Mouse (Mus musculus): Measurements from ENCODE around the gene Wnt4. TPM values are rescaled to one million over a fixed set of nuclear protein-coding genes. Genes with fewer than 3 reads are reported as not detected.

The Wnt4 gene
- polyA plus RNA-seq, 1 experiment from 2014 or later, result 4.0 TPM

DNA sequence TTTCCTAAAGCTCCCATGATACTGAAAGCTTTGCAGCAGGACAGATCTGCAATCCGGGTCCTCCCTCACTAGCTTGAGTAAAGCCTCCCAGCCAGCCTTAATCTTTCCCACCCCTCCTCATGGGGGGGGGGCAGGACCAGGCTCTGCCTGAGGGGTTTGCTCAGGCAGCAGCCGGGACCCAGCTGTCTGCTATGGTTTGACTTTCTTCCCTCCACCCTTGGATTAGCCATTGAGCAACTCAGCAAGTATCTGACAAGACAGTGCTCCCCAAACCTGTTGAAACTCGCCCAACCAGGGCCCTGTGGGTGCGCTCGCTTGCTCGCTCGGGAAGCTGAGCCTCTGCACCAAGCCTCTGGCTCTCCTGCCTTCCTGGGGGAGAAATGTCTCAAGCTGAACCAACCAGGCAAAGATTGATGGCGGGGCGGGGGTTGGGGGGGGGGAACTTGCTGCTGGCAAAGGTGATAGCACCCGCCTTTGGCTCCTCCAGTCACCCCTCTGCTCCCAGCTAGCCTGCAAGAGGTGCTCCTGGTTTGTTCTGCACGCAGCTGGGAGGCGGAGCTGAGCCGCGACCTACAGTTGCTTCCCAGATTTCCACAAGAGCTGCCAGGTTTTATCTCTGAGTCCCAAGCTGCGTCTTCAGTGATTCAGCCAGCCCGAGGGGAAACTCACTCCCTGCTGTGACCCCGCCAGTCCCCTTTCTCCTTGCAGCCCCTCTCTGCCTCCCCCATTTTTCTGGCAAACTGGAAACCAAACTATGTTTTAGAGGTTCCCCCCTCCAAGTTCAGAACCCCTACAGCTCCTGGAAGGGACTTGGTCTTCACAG, 5.5 kb downstream of the Wnt4 start:
- H3K9ac ChIP-seq, result no peak overlapping the region
- peaks cover 26% of the 10 kb centered on the region for H3K4me1 ChIP-seq (replicated peaks)
- H3K4me3 ChIP-seq (replicated peaks), result no peak overlapping the region
- H3K9me3 ChIP-seq, result no peaks in the 10 kb centered on the region
- no peak overlapping the region for H3K4me2 ChIP-seq (replicated peaks)
- 17% methylated on average over 17 of the region's 17 CpGs for WGBS
- peaks cover 52% of the 10 kb centered on the region for H3K27me3 ChIP-seq (replicated peaks)
- H3K36me3 ChIP-seq, result no peaks in the 10 kb centered on the region
- 0 out of 2 replicates have a peak overlapping the region, but pooled peaks have one; percentile 7 for H3K27ac ChIP-seq
- peak; percentile 13; the same call in 1 of the 2 replicates for ATAC-seq

DNA sequence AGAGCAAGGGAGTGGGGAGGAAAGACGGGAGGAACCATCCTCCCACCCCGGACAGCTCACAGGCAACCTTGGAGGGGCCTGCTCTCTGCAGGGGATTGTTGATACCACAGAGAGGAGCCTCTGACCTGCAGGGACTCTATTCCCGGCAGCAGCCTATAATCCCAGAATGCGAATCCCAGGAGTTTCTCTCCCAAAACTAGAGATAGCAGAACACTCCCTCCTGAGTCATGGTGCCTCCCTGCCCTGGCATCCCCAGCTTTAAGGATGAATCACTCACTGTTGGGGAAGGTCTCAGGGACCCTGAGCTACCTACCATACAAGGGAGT, 6.1 kb downstream of the Wnt4 start:
- no peaks in the 10 kb centered on the region for H3K36me3 ChIP-seq
- H3K4me1 ChIP-seq (replicated peaks), result peaks cover 21% of the 10 kb centered on the region
- no peak overlapping the region for H3K9ac ChIP-seq
- ATAC-seq, result no peak
- no peaks in the 10 kb centered on the region for H3K9me3 ChIP-seq
- no peak overlapping the region for H3K4me2 ChIP-seq (replicated peaks)
- H3K4me3 ChIP-seq (replicated peaks), result no peak overlapping the region
- H3K27ac ChIP-seq, result 0 out of 2 replicates have a peak overlapping the region, but pooled peaks have one; percentile 7
- peaks cover 46% of the 10 kb centered on the region for H3K27me3 ChIP-seq (replicated peaks)
- 16% methylated on average over 4 of the region's 4 CpGs for WGBS

GRCm38 (mm10) chr4:137285876-137286661, 8.8 kb downstream of the Wnt4 start:
- no peaks in the 10 kb centered on the region for H3K9me3 ChIP-seq
- peaks cover 20% of the 10 kb centered on the region for H3K4me1 ChIP-seq (replicated peaks)
- WGBS, result 79% methylated on average over 15 of the region's 15 CpGs
- H3K27ac ChIP-seq, result no peak overlapping the region
- H3K27me3 ChIP-seq (replicated peaks), result peaks cover 24% of the 10 kb centered on the region
- H3K4me3 ChIP-seq (replicated peaks), result no peak overlapping the region
- ATAC-seq, result no peak
- H3K4me2 ChIP-seq (replicated peaks), result no peak overlapping the region
- no peak overlapping the region for H3K9ac ChIP-seq
- H3K36me3 ChIP-seq, result no peaks in the 10 kb centered on the region

DNA sequence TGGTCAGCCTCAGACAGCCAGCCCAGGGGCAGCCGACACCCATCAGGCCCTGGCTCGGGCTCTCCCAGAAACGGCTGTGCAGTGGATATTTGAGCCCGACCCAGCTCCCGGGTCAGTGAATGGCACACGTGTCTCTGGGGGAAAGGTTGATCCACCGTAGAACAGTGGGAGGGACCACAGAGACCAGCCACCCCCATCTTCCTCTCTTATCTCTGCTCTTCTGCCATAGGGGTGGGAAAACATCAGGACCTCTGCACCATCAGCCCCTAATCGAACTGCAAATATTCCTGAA, 9.3 kb downstream of the Wnt4 start:
- H3K4me1 ChIP-seq (replicated peaks), result peaks cover 20% of the 10 kb centered on the region
- H3K9me3 ChIP-seq, result no peaks in the 10 kb centered on the region
- H3K27me3 ChIP-seq (replicated peaks), result peaks cover 20% of the 10 kb centered on the region
- H3K4me3 ChIP-seq (replicated peaks), result no peak overlapping the region
- H3K36me3 ChIP-seq, result no peaks in the 10 kb centered on the region
- no peak overlapping the region for H3K27ac ChIP-seq
- 66% methylated on average over 8 of the region's 8 CpGs for WGBS
- ATAC-seq, result no peak
- no peak overlapping the region for H3K9ac ChIP-seq
- H3K4me2 ChIP-seq (replicated peaks), result no peak overlapping the region

- Histone ChIP-seq H3K4me1 (replicated peaks) (peaks cover 19% of the 10 kb centered on the region), H3K9me3 (no peaks in the 10 kb centered on the region), H3K27me3 (replicated peaks) (peaks cover 14% of the 10 kb centered on the region; the same call in 1 of the 2 replicates), H3K36me3 (no peaks in the 10 kb centered on the region), H3K9ac (no peak overlapping the region), H3K4me2 (replicated peaks) (no peak overlapping the region), H3K27ac (no peak overlapping the region), H3K4me3 (replicated peaks) (no peak overlapping the region)
- WGBS, result 77% methylated on average over 13 of the region's 13 CpGs
- ATAC-seq, result no peak
Measured at GRCm38 (mm10) chr4:137287206-137287605, 9.9 kb downstream of the Wnt4 start.

GRCm38 (mm10) chr4:137287818-137288217, 10.5 kb downstream of the Wnt4 start:
- no peak overlapping the region for H3K27ac ChIP-seq
- ATAC-seq, result no peak
- no peak overlapping the region for H3K9ac ChIP-seq
- no peaks in the 10 kb centered on the region for H3K9me3 ChIP-seq
- no peak overlapping the region for H3K4me3 ChIP-seq (replicated peaks)
- under 1% methylated on average over 4 of the region's 4 CpGs for WGBS
- H3K4me2 ChIP-seq (replicated peaks), result no peak overlapping the region
- peaks cover 12% of the 10 kb centered on the region; the same call in 1 of the 2 replicates for H3K27me3 ChIP-seq (replicated peaks)
- peaks cover 13% of the 10 kb centered on the region for H3K4me1 ChIP-seq (replicated peaks)
- H3K36me3 ChIP-seq, result no peaks in the 10 kb centered on the region

GRCm38 (mm10) chr4:137289701-137290100, 12.4 kb downstream of the Wnt4 start:
- no peak for ATAC-seq
- Histone ChIP-seq H3K9me3 (no peaks in the 10 kb centered on the region), H3K4me1 (replicated peaks) (peaks cover 6% of the 10 kb centered on the region), H3K27ac (no peak overlapping the region), H3K4me2 (replicated peaks) (no peak overlapping the region), H3K9ac (no peak overlapping the region), H3K36me3 (no peaks in the 10 kb centered on the region), H3K4me3 (replicated peaks) (no peak overlapping the region), H3K27me3 (replicated peaks) (peaks cover under 1% of the 10 kb centered on the region; the same call in 1 of the 2 replicates)
- 87% methylated on average over 6 of the region's 6 CpGs for WGBS

GRCm38 (mm10) chr4:137290250-137290649, 13.0 kb downstream of the Wnt4 start:
- Histone ChIP-seq H3K4me1 (replicated peaks) (peaks cover 6% of the 10 kb centered on the region), H3K9me3 (no peaks in the 10 kb centered on the region), H3K27ac (no peak overlapping the region), H3K4me3 (replicated peaks) (no peak overlapping the region), H3K36me3 (no peaks in the 10 kb centered on the region), H3K4me2 (replicated peaks) (no peak overlapping the region), H3K27me3 (replicated peaks) (no peaks in the 10 kb centered on the region), H3K9ac (no peak overlapping the region)
- no peak for ATAC-seq
- WGBS, result 82% methylated on average over 3 of the region's 3 CpGs

- H3K9me3 ChIP-seq, result no peaks in the 10 kb centered on the region
- no peaks in the 10 kb centered on the region; the same call in 1 of the 2 replicates for H3K4me1 ChIP-seq (replicated peaks)
- H3K4me2 ChIP-seq (replicated peaks), result no peak overlapping the region
- no peaks in the 10 kb centered on the region for H3K36me3 ChIP-seq
- ATAC-seq, result no peak
- no peak overlapping the region for H3K4me3 ChIP-seq (replicated peaks)
- no peak overlapping the region for H3K9ac ChIP-seq
- H3K27ac ChIP-seq, result no peak overlapping the region
- no peaks in the 10 kb centered on the region for H3K27me3 ChIP-seq (replicated peaks)
- 77% methylated on average over 7 of the region's 7 CpGs for WGBS
Measured at GRCm38 (mm10) chr4:137292625-137293024, 15.3 kb downstream of the Wnt4 start.

DNA sequence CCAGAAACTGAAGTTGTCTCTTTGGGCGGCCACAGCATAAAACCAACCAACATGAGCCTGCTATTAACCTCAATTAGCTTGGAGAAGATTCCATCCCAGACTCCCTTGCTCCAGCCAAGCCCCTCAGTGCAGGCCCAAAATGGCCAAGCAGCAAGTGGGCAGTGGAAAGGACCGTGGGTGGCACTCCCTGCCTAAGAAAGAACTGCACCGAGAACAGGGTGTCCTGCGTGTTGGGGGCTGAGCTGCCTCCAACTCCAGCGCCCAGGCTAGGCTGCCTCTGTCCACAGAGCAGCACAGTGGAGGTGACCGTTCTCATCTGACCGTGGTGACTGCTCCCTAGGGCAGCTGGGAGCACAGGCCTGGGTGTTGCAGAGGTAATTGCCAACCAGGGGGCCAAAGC, 16.7 kb downstream of the Wnt4 start:
- WGBS, result 69% methylated on average over 7 of the region's 7 CpGs
- no peaks in the 10 kb centered on the region for H3K9me3 ChIP-seq
- no peaks in the 10 kb centered on the region for H3K27me3 ChIP-seq (replicated peaks)
- H3K9ac ChIP-seq, result no peak overlapping the region
- no peak overlapping the region for H3K4me2 ChIP-seq (replicated peaks)
- H3K36me3 ChIP-seq, result no peaks in the 10 kb centered on the region
- no peak overlapping the region for H3K27ac ChIP-seq
- no peak for ATAC-seq
- no peak overlapping the region for H3K4me3 ChIP-seq (replicated peaks)
- no peaks in the 10 kb centered on the region for H3K4me1 ChIP-seq (replicated peaks)

DNA sequence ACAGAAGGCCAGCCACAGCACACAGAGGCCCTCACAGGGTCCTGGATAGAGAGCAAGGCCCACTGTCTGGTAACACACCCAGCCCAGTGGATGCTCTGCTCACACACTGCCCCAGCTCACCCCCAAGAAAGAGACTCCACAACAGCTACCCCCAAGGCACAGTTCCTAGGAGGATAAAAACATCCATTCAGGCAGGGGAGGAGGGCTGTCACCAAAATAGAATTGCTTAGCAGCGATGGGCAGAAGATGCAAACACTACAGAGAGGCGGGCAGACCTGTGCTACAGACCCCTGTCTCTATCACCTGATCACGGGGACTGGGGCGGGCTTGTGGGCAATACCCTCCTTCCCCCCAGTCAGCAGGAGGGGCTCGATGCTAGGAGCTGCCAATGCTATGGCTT, 17.2 kb downstream of the Wnt4 start:
- Histone ChIP-seq H3K4me1 (replicated peaks) (no peaks in the 10 kb centered on the region), H3K27me3 (replicated peaks) (no peaks in the 10 kb centered on the region), H3K9ac (no peak overlapping the region), H3K27ac (no peak overlapping the region), H3K4me2 (replicated peaks) (no peak overlapping the region), H3K9me3 (no peaks in the 10 kb centered on the region), H3K4me3 (replicated peaks) (no peak overlapping the region), H3K36me3 (no peaks in the 10 kb centered on the region)
- 75% methylated on average over 5 of the region's 5 CpGs for WGBS
- no peak for ATAC-seq

DNA sequence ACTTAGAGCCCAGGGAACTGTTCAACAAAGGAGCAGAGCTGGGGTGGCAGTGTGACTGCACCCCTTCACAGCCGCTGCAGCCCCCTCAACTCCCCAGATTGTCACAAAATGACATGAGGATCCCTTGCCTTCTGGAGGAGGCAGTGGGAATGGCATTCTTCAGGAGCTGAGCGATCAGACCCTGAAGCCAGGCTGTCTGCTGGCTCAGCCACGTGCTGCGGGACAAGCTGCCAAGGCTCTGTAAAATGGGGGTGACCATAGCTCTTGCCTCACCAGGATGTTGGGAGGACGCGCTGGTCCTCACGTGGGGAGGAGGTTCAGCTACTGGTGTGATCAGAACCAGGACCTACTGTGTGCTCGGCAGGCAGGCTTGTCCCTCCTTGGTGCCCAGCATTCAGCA, 17.7 kb downstream of the Wnt4 start:
- no peaks in the 10 kb centered on the region for H3K36me3 ChIP-seq
- no peak overlapping the region for H3K4me3 ChIP-seq (replicated peaks)
- no peaks in the 10 kb centered on the region for H3K4me1 ChIP-seq (replicated peaks)
- no peak overlapping the region for H3K27ac ChIP-seq
- H3K9me3 ChIP-seq, result no peaks in the 10 kb centered on the region
- no peak for ATAC-seq
- no peaks in the 10 kb centered on the region for H3K27me3 ChIP-seq (replicated peaks)
- H3K4me2 ChIP-seq (replicated peaks), result no peak overlapping the region
- no peak overlapping the region for H3K9ac ChIP-seq
- 81% methylated on average over 8 of the region's 8 CpGs for WGBS

- H3K4me3 ChIP-seq (replicated peaks), result no peak overlapping the region
- no peak for ATAC-seq
- H3K9me3 ChIP-seq, result no peaks in the 10 kb centered on the region
- H3K4me1 ChIP-seq (replicated peaks), result no peaks in the 10 kb centered on the region
- 84% methylated on average over 4 of the region's 4 CpGs for WGBS
- no peak overlapping the region for H3K27ac ChIP-seq
- H3K27me3 ChIP-seq (replicated peaks), result no peaks in the 10 kb centered on the region
- no peaks in the 10 kb centered on the region for H3K36me3 ChIP-seq
- H3K9ac ChIP-seq, result no peak overlapping the region
- no peak overlapping the region for H3K4me2 ChIP-seq (replicated peaks)
Measured at GRCm38 (mm10) chr4:137297611-137298010, 20.3 kb downstream of the Wnt4 start.

Measured in intestine, embryonic 15.5 days (tissue).